Mouse (Mus musculus): ENCODE measurements at regions not wholly inside any gene's neighbourhood (a gene's known extent, or its start where the extent isn't known, plus 50 kb on each side); places are given as distances from the start of the nearest gene placed in this dataset.

- no peak overlapping the region for H3K9ac ChIP-seq (ENCODE audit: low read depth, low read length)
- H3K4me3 ChIP-seq (ENCODE audit: low read depth, low read length) = no peak overlapping the region
- H3K9me3 ChIP-seq (ENCODE audit: control insufficient read depth) = no peaks in the 10 kb centered on the region
- ATAC-seq = no peak
- WGBS = 39% methylated on average over 10 of the region's 10 CpGs
- no peak overlapping the region for H3K27ac ChIP-seq (ENCODE audit: low read depth, low read length)
- no peaks in the 10 kb centered on the region for H3K36me3 ChIP-seq (ENCODE audit: control insufficient read depth, insufficient read depth)
- no peaks in the 10 kb centered on the region for H3K4me1 ChIP-seq (replicated peaks; ENCODE audit: control insufficient read depth, insufficient read depth, low read length)
- H3K27me3 ChIP-seq (replicated peaks; ENCODE audit: control insufficient read depth, insufficient read depth, low read length) = no peaks in the 10 kb centered on the region
- no peak for TF ChIP-seq CTCF (IDR thresholded peaks at IDR 0.05; ENCODE audit: low read depth)
- no peak overlapping the region for H3K4me2 ChIP-seq (replicated peaks; ENCODE audit: low read depth)
Measured at GRCm38 (mm10) chr15:26953818-26954385, 58.5 kb upstream of the Fbxl7 start.

- 88% methylated on average over 2 of the region's 2 CpGs for WGBS
- no peak overlapping the region for H3K4me3 ChIP-seq (ENCODE audit: low read depth, low read length)
- H3K36me3 ChIP-seq (ENCODE audit: control insufficient read depth, insufficient read depth) = no peaks in the 10 kb centered on the region
- H3K9ac ChIP-seq (ENCODE audit: low read depth, low read length) = no peak overlapping the region
- H3K4me1 ChIP-seq (replicated peaks; ENCODE audit: control insufficient read depth, insufficient read depth, low read length) = no peaks in the 10 kb centered on the region
- no peaks in the 10 kb centered on the region for H3K9me3 ChIP-seq (ENCODE audit: control insufficient read depth)
- H3K27ac ChIP-seq (ENCODE audit: low read depth, low read length) = no peak overlapping the region
- no peak for TF ChIP-seq CTCF (IDR thresholded peaks at IDR 0.05; ENCODE audit: low read depth)
- ATAC-seq = no peak
- no peaks in the 10 kb centered on the region for H3K27me3 ChIP-seq (replicated peaks; ENCODE audit: control insufficient read depth, insufficient read depth, low read length)
- no peak overlapping the region for H3K4me2 ChIP-seq (replicated peaks; ENCODE audit: low read depth)
Measured at GRCm38 (mm10) chr15:26958980-26959379, 63.6 kb upstream of the Fbxl7 start.

- Histone ChIP-seq H3K4me1 (replicated peaks; ENCODE audit: control insufficient read depth, insufficient read depth, low read length) (no peaks in the 10 kb centered on the region), H3K4me3 (ENCODE audit: low read depth, low read length) (no peak overlapping the region), H3K9ac (ENCODE audit: low read depth, low read length) (no peak overlapping the region), H3K27ac (ENCODE audit: low read depth, low read length) (no peak overlapping the region), H3K9me3 (ENCODE audit: control insufficient read depth) (no peaks in the 10 kb centered on the region), H3K4me2 (replicated peaks; ENCODE audit: low read depth) (no peak overlapping the region), H3K27me3 (replicated peaks; ENCODE audit: control insufficient read depth, insufficient read depth, low read length) (no peaks in the 10 kb centered on the region), H3K36me3 (ENCODE audit: control insufficient read depth, insufficient read depth) (no peaks in the 10 kb centered on the region)
- no peak for TF ChIP-seq CTCF (IDR thresholded peaks at IDR 0.05; ENCODE audit: low read depth)
- WGBS = 75% methylated on average over 5 of the region's 5 CpGs
- no peak for ATAC-seq
Measured at GRCm38 (mm10) chr15:26968392-26969025, 73.1 kb upstream of the Fbxl7 start.

- no peak overlapping the region for H3K9ac ChIP-seq (ENCODE audit: low read depth, low read length)
- H3K4me2 ChIP-seq (replicated peaks; ENCODE audit: low read depth) = no peak overlapping the region
- H3K36me3 ChIP-seq (ENCODE audit: control insufficient read depth, insufficient read depth) = no peaks in the 10 kb centered on the region
- WGBS = 90% methylated on average over 1 of the region's 1 CpGs
- no peaks in the 10 kb centered on the region for H3K27me3 ChIP-seq (replicated peaks; ENCODE audit: control insufficient read depth, insufficient read depth, low read length)
- H3K4me3 ChIP-seq (ENCODE audit: low read depth, low read length) = no peak overlapping the region
- H3K4me1 ChIP-seq (replicated peaks; ENCODE audit: control insufficient read depth, insufficient read depth, low read length) = no peaks in the 10 kb centered on the region
- ATAC-seq = no peak
- no peak for TF ChIP-seq CTCF (IDR thresholded peaks at IDR 0.05; ENCODE audit: low read depth)
- H3K9me3 ChIP-seq (ENCODE audit: control insufficient read depth) = no peaks in the 10 kb centered on the region
- H3K27ac ChIP-seq (ENCODE audit: low read depth, low read length) = no peak overlapping the region
Measured at GRCm38 (mm10) chr15:26970770-26971169, 75.4 kb upstream of the Fbxl7 start.

- ATAC-seq = no peak
- Histone ChIP-seq H3K4me2 (replicated peaks; ENCODE audit: low read depth) (no peak overlapping the region), H3K27ac (ENCODE audit: low read depth, low read length) (no peak overlapping the region), H3K9ac (ENCODE audit: low read depth, low read length) (no peak overlapping the region), H3K9me3 (ENCODE audit: control insufficient read depth) (no peaks in the 10 kb centered on the region), H3K36me3 (ENCODE audit: control insufficient read depth, insufficient read depth) (no peaks in the 10 kb centered on the region), H3K27me3 (replicated peaks; ENCODE audit: control insufficient read depth, insufficient read depth, low read length) (no peaks in the 10 kb centered on the region), H3K4me3 (ENCODE audit: low read depth, low read length) (no peak overlapping the region), H3K4me1 (replicated peaks; ENCODE audit: control insufficient read depth, insufficient read depth, low read length) (no peaks in the 10 kb centered on the region)
- no peak for TF ChIP-seq CTCF (IDR thresholded peaks at IDR 0.05; ENCODE audit: low read depth)
- 74% methylated on average over 1 of the region's 1 CpGs for WGBS
Measured at GRCm38 (mm10) chr15:26993054-26993453, 97.7 kb upstream of the Fbxl7 start.

- 49% methylated on average over 4 of the region's 4 CpGs for WGBS
Measured at GRCm38 (mm10) chr15:27009069-27009468, 113.7 kb upstream of the Fbxl7 start.

More at GRCm38 (mm10) chr15:27009069-27009468, 113.7 kb upstream of the Fbxl7 start:
- Histone ChIP-seq H3K9ac (ENCODE audit: low read depth, low read length) (no peak overlapping the region), H3K4me2 (replicated peaks; ENCODE audit: low read depth) (no peak overlapping the region), H3K4me1 (replicated peaks; ENCODE audit: control insufficient read depth, insufficient read depth, low read length) (no peaks in the 10 kb centered on the region), H3K36me3 (ENCODE audit: control insufficient read depth, insufficient read depth) (no peaks in the 10 kb centered on the region), H3K27me3 (replicated peaks; ENCODE audit: control insufficient read depth, insufficient read depth, low read length) (no peaks in the 10 kb centered on the region), H3K9me3 (ENCODE audit: control insufficient read depth) (no peaks in the 10 kb centered on the region), H3K4me3 (ENCODE audit: low read depth, low read length) (no peak overlapping the region), H3K27ac (ENCODE audit: low read depth, low read length) (no peak overlapping the region)
- TF ChIP-seq CTCF (IDR thresholded peaks at IDR 0.05; ENCODE audit: low read depth) = no peak
- no peak for ATAC-seq
